Mouse (Mus musculus) neural tube, embryonic 11.5 days (tissue): ENCODE measurements around the gene Trip12. TPM values are rescaled to one million over a fixed set of nuclear protein-coding genes. Genes with fewer than 3 reads are reported as not detected.

Experiments
- ATAC-seq: fragments of 200-750 bp; cut with Nextera tagmentation; 2 replicates; pipeline ENCODE4 v1.8.0; 2017; ENCODE audit warnings: moderate number of reproducible peaks, mild to moderate bottlenecking, moderate TSS enrichment, moderate library complexity; ENCODE audit not compliant: insufficient read depth, low FRiP score, low TSS enrichment
- DNase-seq: peaks from one replicate; pipeline ENCODE4 v3.0.0-alpha.2; 2015; ENCODE audit warnings: low spot score
- H3K27ac ChIP-seq: fragments of 300-500 bp; sonication (generic); 2 replicates; pipeline ENCODE4 v1.5.1; 2014; ENCODE audit warnings: low read depth, mild to moderate bottlenecking, low read length
- H3K27me3 ChIP-seq: fragments of 300-500 bp; sonication (generic); 2 replicates; pipeline ENCODE4 v1.6.1; 2014; ENCODE audit warnings: mild to moderate bottlenecking, low read length, mixed read lengths; ENCODE audit not compliant: control insufficient read depth, insufficient read depth
- H3K36me3 ChIP-seq: fragments of 300-500 bp; sonication (generic); 2 replicates; pipeline ENCODE4 v1.6.1; 2014; ENCODE audit warnings: mild to moderate bottlenecking, low read length, moderate library complexity, mixed read lengths; ENCODE audit not compliant: control insufficient read depth, insufficient read depth
- H3K4me1 ChIP-seq: fragments of 300-500 bp; sonication (generic); 2 replicates; pipeline ENCODE4 v1.6.1; 2014; ENCODE audit warnings: low read length, mixed read lengths; ENCODE audit not compliant: control insufficient read depth, insufficient read depth
- H3K4me2 ChIP-seq: fragments of 300-500 bp; sonication (generic); 2 replicates; pipeline ENCODE4 v1.6.1; 2014; ENCODE audit warnings: low read depth, mild to moderate bottlenecking, moderate library complexity
- H3K4me3 ChIP-seq: fragments of 300-500 bp; sonication (generic); 2 replicates; pipeline ENCODE4 v1.5.1; 2014; ENCODE audit warnings: low read depth, low read length
- H3K9ac ChIP-seq: fragments of 300-500 bp; sonication (generic); 2 replicates; pipeline ENCODE4 v1.6.1; 2014; ENCODE audit warnings: mild to moderate bottlenecking, low read length
- H3K9me3 ChIP-seq: fragments of 300-500 bp; sonication (generic); 2 replicates; pipeline ENCODE4 v1.6.1; 2016; ENCODE audit warnings: low read length; ENCODE audit not compliant: control insufficient read depth
- WGBS: fragments of 180-500 bp; shearing (Covaris S2); extraction: QIAGEN DNeasy Blood & Tissue Kit; methylation state at CpG from one replicate; pipeline ENCODE4 v1.1.7; 2014; 5-methylcytosine and 5-hydroxymethylcytosine counted together
- polyA plus RNA-seq: library from polyadenylated mRNA; unstranded; fragments of >200 nt; fragmentation: Nextera tagmentation; extraction: Ambion mirVana; gene quantifications from 2 replicates; pipeline ENCODE4 v1.2.1, GENCODE M21; 2014

The Trip12 gene
- polyA plus RNA-seq, 1 experiment from 2014 or later = 97.6 TPM

- no peak overlapping the region for H3K4me3 ChIP-seq
- no peak overlapping the region for H3K9ac ChIP-seq
- H3K27me3 ChIP-seq = no peaks in the 10 kb centered on the region
- H3K4me1 ChIP-seq = no peaks in the 10 kb centered on the region
- 95% methylated on average over 3 of the region's 3 CpGs for WGBS
- H3K4me2 ChIP-seq = no peak overlapping the region
- H3K27ac ChIP-seq = no peak overlapping the region
- no peak for DNase-seq
- no peaks in the 10 kb centered on the region for H3K9me3 ChIP-seq
- no peak for ATAC-seq
- H3K36me3 ChIP-seq = no peaks in the 10 kb centered on the region
Observed at GRCm38 (mm10) chr1:84866706-84867230, 26.5 kb upstream of the Trip12 start.

GRCm38 (mm10) chr1:84866231-84866630 lies 25.9 kb upstream of the Trip12 start:
- Histone ChIP-seq H3K9me3 (no peaks in the 10 kb centered on the region), H3K36me3 (no peaks in the 10 kb centered on the region), H3K4me1 (no peaks in the 10 kb centered on the region), H3K27me3 (no peaks in the 10 kb centered on the region), H3K4me3 (no peak overlapping the region), H3K27ac (no peak overlapping the region), H3K4me2 (no peak overlapping the region), H3K9ac (no peak overlapping the region)
- 86% methylated on average over 6 of the region's 6 CpGs for WGBS
- ATAC-seq (no peak), DNase-seq (no peak)

GRCm38 (mm10) chr1:84864645-84865044 lies 24.3 kb upstream of the Trip12 start:
- Histone ChIP-seq H3K4me3 (no peak overlapping the region), H3K4me1 (no peaks in the 10 kb centered on the region), H3K27ac (no peak overlapping the region), H3K9ac (no peak overlapping the region), H3K36me3 (no peaks in the 10 kb centered on the region), H3K4me2 (no peak overlapping the region), H3K27me3 (no peaks in the 10 kb centered on the region), H3K9me3 (no peaks in the 10 kb centered on the region)
- no peak for DNase-seq
- WGBS = 64% methylated on average over 2 of the region's 2 CpGs
- ATAC-seq = no peak

GRCm38 (mm10) chr1:84861255-84861630 lies 20.9 kb upstream of the Trip12 start:
- no peaks in the 10 kb centered on the region for H3K27me3 ChIP-seq
- H3K36me3 ChIP-seq = no peaks in the 10 kb centered on the region
- H3K4me1 ChIP-seq = no peaks in the 10 kb centered on the region
- 53% methylated on average over 1 of the region's 1 CpGs for WGBS
- ATAC-seq (no peak), DNase-seq (no peak)
- no peak overlapping the region for H3K4me2 ChIP-seq
- no peaks in the 10 kb centered on the region for H3K9me3 ChIP-seq
- H3K4me3 ChIP-seq = no peak overlapping the region
- no peak overlapping the region for H3K27ac ChIP-seq
- no peak overlapping the region for H3K9ac ChIP-seq

GRCm38 (mm10) chr1:84860360-84861254 lies 20.3 kb upstream of the Trip12 start:
- Histone ChIP-seq H3K9ac (no peak overlapping the region), H3K4me3 (no peak overlapping the region), H3K36me3 (no peaks in the 10 kb centered on the region), H3K27ac (no peak overlapping the region), H3K27me3 (no peaks in the 10 kb centered on the region), H3K9me3 (no peaks in the 10 kb centered on the region), H3K4me2 (no peak overlapping the region), H3K4me1 (no peaks in the 10 kb centered on the region)
- DNase-seq = no peak
- no peak for ATAC-seq
- 81% methylated on average over 10 of the region's 10 CpGs for WGBS

- Histone ChIP-seq H3K9ac (no peak overlapping the region), H3K27ac (no peak overlapping the region), H3K4me1 (no peaks in the 10 kb centered on the region), H3K9me3 (no peaks in the 10 kb centered on the region), H3K27me3 (no peaks in the 10 kb centered on the region), H3K4me2 (no peak overlapping the region), H3K4me3 (no peak overlapping the region), H3K36me3 (no peaks in the 10 kb centered on the region)
- DNase-seq = no peak
- ATAC-seq = no peak
- WGBS = 90% methylated on average over 6 of the region's 6 CpGs
Observed at GRCm38 (mm10) chr1:84859597-84859996, 19.3 kb upstream of the Trip12 start.

- 90% methylated on average over 2 of the region's 2 CpGs for WGBS
- Histone ChIP-seq H3K4me1 (no peaks in the 10 kb centered on the region), H3K36me3 (no peaks in the 10 kb centered on the region), H3K4me3 (no peak overlapping the region), H3K9me3 (no peaks in the 10 kb centered on the region), H3K4me2 (no peak overlapping the region), H3K27ac (no peak overlapping the region), H3K9ac (no peak overlapping the region), H3K27me3 (no peaks in the 10 kb centered on the region)
- DNase-seq (no peak), ATAC-seq (no peak)
Observed at GRCm38 (mm10) chr1:84855756-84856155, 15.4 kb upstream of the Trip12 start.

- Histone ChIP-seq H3K4me3 (no peak overlapping the region), H3K4me2 (no peak overlapping the region), H3K36me3 (no peaks in the 10 kb centered on the region), H3K27ac (no peak overlapping the region), H3K4me1 (no peaks in the 10 kb centered on the region), H3K9ac (no peak overlapping the region), H3K9me3 (no peaks in the 10 kb centered on the region), H3K27me3 (no peaks in the 10 kb centered on the region)
- 88% methylated on average over 2 of the region's 2 CpGs for WGBS
- ATAC-seq (no peak), DNase-seq (no peak)
Observed at GRCm38 (mm10) chr1:84854966-84855365, 14.7 kb upstream of the Trip12 start.

GRCm38 (mm10) chr1:84853721-84854120 lies 13.4 kb upstream of the Trip12 start:
- ATAC-seq (no peak), DNase-seq (no peak)
- no peak overlapping the region for H3K4me2 ChIP-seq
- no peak overlapping the region for H3K9ac ChIP-seq
- no peak overlapping the region for H3K27ac ChIP-seq
- H3K4me1 ChIP-seq = no peaks in the 10 kb centered on the region
- 91% methylated on average over 1 of the region's 1 CpGs for WGBS
- H3K36me3 ChIP-seq = no peaks in the 10 kb centered on the region
- H3K27me3 ChIP-seq = no peaks in the 10 kb centered on the region
- H3K9me3 ChIP-seq = no peaks in the 10 kb centered on the region
- no peak overlapping the region for H3K4me3 ChIP-seq
